Mouse (Mus musculus): ENCODE measurements around the gene Defb29. TPM values are rescaled to one million over a fixed set of nuclear protein-coding genes. Genes with fewer than 3 reads are reported as not detected.

Gene Defb29
- polyA plus RNA-seq, 1 experiment from 2014 or later, result not detected

- H3K4me3 ChIP-seq (replicated peaks), result no peak overlapping the region
- no peaks in the 10 kb centered on the region for H3K9me3 ChIP-seq (replicated peaks)
- H3K4me2 ChIP-seq, result no peak overlapping the region
- no peaks in the 10 kb centered on the region for H3K36me3 ChIP-seq
- 41% methylated on average over 7 of the region's 7 CpGs for WGBS (ENCODE audit: insufficient replicate concordance)
- ATAC-seq (ENCODE audit: low read depth), result no peak
- no peak for DNase-seq
- H3K9ac ChIP-seq, result no peak overlapping the region
- H3K4me1 ChIP-seq (replicated peaks), result no peaks in the 10 kb centered on the region
- no peak overlapping the region for H3K27ac ChIP-seq
- no peaks in the 10 kb centered on the region for H3K27me3 ChIP-seq
These were observed 39.6 kb downstream of the Defb29 start for GRCm38 (mm10) chr2:152500204-152500862.

DNA sequence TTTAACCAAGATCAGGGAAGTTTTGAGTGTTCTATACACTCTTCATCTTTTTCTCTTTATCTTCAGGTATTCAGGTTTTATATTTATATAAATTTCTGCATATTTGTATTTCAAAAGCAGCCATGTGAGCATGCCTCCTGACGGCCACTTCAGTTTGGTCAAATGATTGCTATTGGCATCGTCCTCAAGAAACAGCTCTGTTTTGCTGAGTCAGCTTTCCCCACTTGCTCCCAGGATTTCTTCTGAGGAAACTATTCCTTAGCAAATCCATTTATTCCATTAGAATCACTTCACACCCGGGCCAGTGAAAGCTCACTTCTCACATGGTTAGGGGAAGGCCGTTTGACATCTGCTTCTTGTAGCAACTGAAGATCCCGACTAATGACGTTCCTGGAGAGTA, 41.9 kb downstream of the Defb29 start:
- Histone ChIP-seq H3K4me2 (no peak overlapping the region), H3K9ac (no peak overlapping the region), H3K4me3 (replicated peaks) (no peak overlapping the region), H3K27ac (no peak overlapping the region), H3K36me3 (no peaks in the 10 kb centered on the region), H3K9me3 (replicated peaks) (no peaks in the 10 kb centered on the region), H3K4me1 (replicated peaks) (no peaks in the 10 kb centered on the region), H3K27me3 (no peaks in the 10 kb centered on the region)
- no peak for DNase-seq
- 64% methylated on average over 6 of the region's 6 CpGs for WGBS (ENCODE audit: insufficient replicate concordance)
- no peak for ATAC-seq (ENCODE audit: low read depth)

DNA sequence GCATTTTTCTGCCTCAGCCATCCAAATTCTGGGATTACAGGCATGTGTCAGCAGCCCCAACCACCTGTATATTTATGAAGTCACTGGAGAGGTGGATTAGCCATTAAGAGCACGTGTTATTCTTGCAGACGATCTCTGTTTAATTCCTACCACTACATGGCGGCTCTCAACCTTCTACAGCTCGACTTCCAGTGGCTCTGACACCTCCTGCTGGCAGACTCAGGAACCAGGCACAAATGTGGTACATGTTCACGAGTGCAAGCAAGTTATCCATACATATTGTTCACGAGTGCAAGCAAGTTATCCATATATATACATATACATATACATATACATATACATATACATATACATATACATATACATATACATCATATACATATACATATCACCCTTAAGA, 46.7 kb downstream of the Defb29 start:
- Histone ChIP-seq H3K4me3 (replicated peaks) (no peak overlapping the region), H3K27ac (no peak overlapping the region), H3K4me2 (no peak overlapping the region), H3K9me3 (replicated peaks) (no peaks in the 10 kb centered on the region), H3K27me3 (no peaks in the 10 kb centered on the region), H3K9ac (no peak overlapping the region), H3K4me1 (replicated peaks) (no peaks in the 10 kb centered on the region), H3K36me3 (no peaks in the 10 kb centered on the region)
- ATAC-seq (ENCODE audit: low read depth) (no peak), DNase-seq (no peak)
- 58% methylated on average over 6 of the region's 6 CpGs for WGBS (ENCODE audit: insufficient replicate concordance)

DNA sequence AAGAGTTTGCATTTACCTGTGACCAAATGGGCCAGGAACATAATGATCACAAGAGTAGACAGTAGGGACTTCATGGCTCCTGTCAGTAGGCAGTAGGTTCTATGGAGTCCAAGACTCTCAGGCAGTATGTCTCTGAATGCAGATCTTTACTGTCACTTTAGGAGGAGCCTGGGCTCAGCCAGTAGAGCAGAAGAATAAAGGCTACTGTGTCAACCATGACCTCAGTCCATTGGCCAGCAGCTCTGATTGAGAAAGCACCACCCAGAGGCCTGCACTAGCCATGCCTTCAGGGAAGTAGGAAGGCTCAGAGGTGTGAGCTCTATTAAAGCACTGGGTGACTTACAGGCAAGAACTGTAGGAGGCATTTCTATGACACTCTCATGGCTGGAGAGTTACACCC, 49.9 kb downstream of the Defb29 start, which contains the start of gene Defb22:
Gene Defb22, minus strand, starts transcription at position 101 of the 400 bp plus-strand sequence.
- Histone ChIP-seq H3K9ac (no peak within 1 kb of the TSS), H3K36me3 (no peaks in the 10 kb centered on the region), H3K9me3 (replicated peaks) (no peaks in the 10 kb centered on the region), H3K27me3 (no peaks in the 10 kb centered on the region), H3K4me1 (replicated peaks) (no peaks in the 10 kb centered on the region), H3K4me2 (no peak within 1 kb of the TSS), H3K4me3 (replicated peaks) (no peak within 1 kb of the TSS), H3K27ac (no peak within 1 kb of the TSS)
- no peak for ATAC-seq (ENCODE audit: low read depth)
- no peak for DNase-seq

Other genes starting within 250 kb of the Defb29 start
- gene Tbc1d20, start 246.3 kb downstream of the Defb29 start, polyA plus RNA-seq (2015; fragmentation: Nextera tagmentation; extraction: Ambion mirVana), result 10.9 and 11.4 TPM in 2 replicates
- gene Rbck1, start 207.4 kb downstream of the Defb29 start, polyA plus RNA-seq (2015; fragmentation: Nextera tagmentation; extraction: Ambion mirVana), result 52.2 and 52.4 TPM in 2 replicates
- 2.7 and 3.3 TPM in 2 replicates for gene Trib3, start 196.1 kb downstream of the Defb29 start, polyA plus RNA-seq (2015; fragmentation: Nextera tagmentation; extraction: Ambion mirVana)
- gene Nrsn2, start 163.5 kb downstream of the Defb29 start, polyA plus RNA-seq (2015; fragmentation: Nextera tagmentation; extraction: Ambion mirVana), result 0.07 TPM in 1 of 2 replicates, not detected in the other
- gene Sox12, start 142.0 kb downstream of the Defb29 start, polyA plus RNA-seq (2015; fragmentation: Nextera tagmentation; extraction: Ambion mirVana), result 1.6 TPM in 2 replicates
- 14.0 and 16.2 TPM in 2 replicates for gene Zcchc3, start 125.1 kb downstream of the Defb29 start, polyA plus RNA-seq (2015; fragmentation: Nextera tagmentation; extraction: Ambion mirVana)
- gene 6820408C15Rik, start 124.5 kb downstream of the Defb29 start, polyA plus RNA-seq (2015; fragmentation: Nextera tagmentation; extraction: Ambion mirVana), result 0.21 and 0.27 TPM in 2 replicates
- not detected in 2 replicates for gene Defb23, start 75.5 kb downstream of the Defb29 start, polyA plus RNA-seq (2015; fragmentation: Nextera tagmentation; extraction: Ambion mirVana)
- gene Defb20, start 63.0 kb downstream of the Defb29 start, polyA plus RNA-seq (2015; fragmentation: Nextera tagmentation; extraction: Ambion mirVana), result not detected in 2 replicates
- gene Defb22, start 50.0 kb downstream of the Defb29 start, polyA plus RNA-seq (2015; fragmentation: Nextera tagmentation; extraction: Ambion mirVana), result not detected in 2 replicates
- not detected in 2 replicates for gene Defb26, start 28.4 kb downstream of the Defb29 start, polyA plus RNA-seq (2015; fragmentation: Nextera tagmentation; extraction: Ambion mirVana)
- not detected in 2 replicates for gene Defb28, start 21.8 kb downstream of the Defb29 start, polyA plus RNA-seq (2015; fragmentation: Nextera tagmentation; extraction: Ambion mirVana)
- gene Gm17416, start 29.2 kb upstream of the Defb29 start, polyA plus RNA-seq (2015; fragmentation: Nextera tagmentation; extraction: Ambion mirVana), result not detected in 2 replicates
- not detected in 2 replicates for gene Defb21, start 32.6 kb upstream of the Defb29 start, polyA plus RNA-seq (2015; fragmentation: Nextera tagmentation; extraction: Ambion mirVana)
- not detected in 2 replicates for gene Defb19, start 40.2 kb upstream of the Defb29 start, polyA plus RNA-seq (2015; fragmentation: Nextera tagmentation; extraction: Ambion mirVana)
- not detected in 2 replicates for gene Defb45, start 59.3 kb upstream of the Defb29 start, polyA plus RNA-seq (2015; fragmentation: Nextera tagmentation; extraction: Ambion mirVana)
- not detected in 2 replicates for gene Defb36, start 64.2 kb upstream of the Defb29 start, polyA plus RNA-seq (2015; fragmentation: Nextera tagmentation; extraction: Ambion mirVana)
- not detected in 2 replicates for gene Defb25, start 83.0 kb upstream of the Defb29 start, polyA plus RNA-seq (2015; fragmentation: Nextera tagmentation; extraction: Ambion mirVana)
- gene Rem1, start 86.9 kb upstream of the Defb29 start, polyA plus RNA-seq (2015; fragmentation: Nextera tagmentation; extraction: Ambion mirVana), result 0.89 and 0.95 TPM in 2 replicates
- 49.0 and 52.9 TPM in 2 replicates for gene H13, start 129.4 kb upstream of the Defb29 start, polyA plus RNA-seq (2015; fragmentation: Nextera tagmentation; extraction: Ambion mirVana)
- gene Mcts2, start 146.9 kb upstream of the Defb29 start, polyA plus RNA-seq (2015; fragmentation: Nextera tagmentation; extraction: Ambion mirVana), result 23.6 and 23.8 TPM in 2 replicates
- 20.9 and 23.2 TPM in 2 replicates for gene Id1, start 196.2 kb upstream of the Defb29 start, polyA plus RNA-seq (2015; fragmentation: Nextera tagmentation; extraction: Ambion mirVana)
- gene Cox4i2, start 214.1 kb upstream of the Defb29 start, polyA plus RNA-seq (2015; fragmentation: Nextera tagmentation; extraction: Ambion mirVana), result 1.1 and 1.2 TPM in 2 replicates